Mouse (Mus musculus) heart, embryonic 15.5 days (tissue): ENCODE measurements around the gene Gper1. TPM values are rescaled to one million over a fixed set of nuclear protein-coding genes. Genes with fewer than 3 reads are reported as not detected.

Experiments
- ATAC-seq: fragments of 200-750 bp; cut with Nextera tagmentation; replicated peaks from 2 replicates; pipeline ENCODE4 v1.8.0; 2017; ENCODE audit warnings: low read depth, moderate TSS enrichment; ENCODE audit not compliant: insufficient number of reproducible peaks, insufficient read depth, low FRiP score
- H3K27ac ChIP-seq: fragments of 300-500 bp; sonication (generic); 2 replicates; pipeline ENCODE4 v1.5.1; 2015; ENCODE audit warnings: mild to moderate bottlenecking, inconsistent platforms
- H3K27me3 ChIP-seq: fragments of 300-500 bp; sonication (generic); 2 replicates; pipeline ENCODE4 v1.6.1; 2015; ENCODE audit warnings: inconsistent platforms
- H3K36me3 ChIP-seq: fragments of 300-500 bp; sonication (generic); 2 replicates; pipeline ENCODE4 v1.6.1; 2015; ENCODE audit warnings: mild to moderate bottlenecking, inconsistent platforms
- H3K4me1 ChIP-seq: fragments of 300-500 bp; sonication (generic); replicated peaks from 2 replicates; pipeline ENCODE4 v1.6.1; 2015; ENCODE audit warnings: inconsistent platforms
- H3K4me2 ChIP-seq: fragments of 300-500 bp; sonication (generic); 2 replicates; pipeline ENCODE4 v1.6.1; 2015; ENCODE audit warnings: inconsistent platforms, mild to moderate bottlenecking, moderate library complexity
- H3K4me3 ChIP-seq: fragments of 300-500 bp; sonication (generic); 2 replicates; pipeline ENCODE4 v1.5.1; 2015; ENCODE audit warnings: mild to moderate bottlenecking, inconsistent platforms
- H3K9ac ChIP-seq: fragments of 300-500 bp; sonication (generic); 2 replicates; pipeline ENCODE4 v1.6.1; 2015; ENCODE audit warnings: mild to moderate bottlenecking, inconsistent platforms
- H3K9me3 ChIP-seq: fragments of 300-500 bp; sonication (generic); replicated peaks from 2 replicates; pipeline ENCODE4 v1.6.1; 2016; ENCODE audit warnings: inconsistent platforms
- WGBS: fragments of 180-500 bp; shearing (Covaris S2); methylation state at CpG from one replicate; pipeline ENCODE4 v1.1.7; 2015; ENCODE audit warnings: mixed read lengths; 5-methylcytosine and 5-hydroxymethylcytosine counted together
- polyA plus RNA-seq: library from polyadenylated mRNA; unstranded; fragments of >200 nt; fragmentation: Nextera tagmentation; extraction: Ambion mirVana; gene quantifications from 2 replicates; pipeline ENCODE4 v1.2.1, GENCODE M21; 2015

Gene Gper1
- polyA plus RNA-seq, 1 experiment from 2014 or later, result 1.5 TPM

DNA sequence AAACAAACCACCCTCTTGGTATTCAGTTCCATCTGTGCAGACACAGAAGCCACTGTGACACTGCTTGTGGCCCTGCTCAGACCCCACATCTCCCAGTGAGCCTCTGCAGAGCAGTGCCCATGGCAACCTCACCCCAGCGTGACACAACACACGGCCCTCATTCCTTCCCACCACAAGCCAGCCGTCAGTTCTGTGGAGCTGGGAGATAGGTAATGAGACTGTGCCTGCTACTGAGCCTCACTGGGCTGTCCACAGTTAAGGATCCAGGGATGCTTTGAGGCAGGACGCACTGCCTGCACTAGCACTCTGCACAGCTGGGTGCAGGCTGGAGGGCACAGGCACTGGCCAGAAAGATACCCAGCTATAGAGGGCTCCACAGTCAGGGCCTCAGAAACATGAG lies 27.0 kb downstream of the Gper1 start:
- Histone ChIP-seq H3K36me3 (no peaks in the 10 kb centered on the region), H3K4me1 (peaks cover 12% of the 10 kb centered on the region), H3K4me2 (no peak overlapping the region), H3K27ac (peak overlapping the region; percentile 24; the same call in 1 of the 2 replicates), H3K9ac (no peak overlapping the region), H3K4me3 (no peak overlapping the region), H3K9me3 (no peaks in the 10 kb centered on the region), H3K27me3 (no peaks in the 10 kb centered on the region)
- no peak for ATAC-seq
- 39% methylated on average over 4 of the region's 4 CpGs for WGBS

DNA sequence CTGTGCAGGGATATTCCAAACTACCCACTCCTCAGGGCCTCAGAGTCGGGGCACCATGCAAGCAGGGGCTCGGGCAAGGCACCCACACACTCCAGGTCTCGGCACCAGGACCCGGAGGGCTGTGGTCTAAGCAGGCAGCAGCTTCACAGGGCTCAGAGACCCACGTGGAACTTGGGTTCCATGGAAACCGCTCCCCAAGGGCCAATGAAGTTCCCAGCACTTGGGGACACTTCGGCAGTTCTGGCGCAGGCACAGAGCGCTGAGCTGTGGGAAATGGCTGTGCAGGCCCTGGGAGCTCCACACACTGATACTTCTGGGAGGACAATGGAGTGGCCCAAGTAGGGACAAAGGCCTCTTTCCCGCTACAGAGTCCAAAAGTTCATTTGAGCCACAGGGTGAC lies 30.1 kb downstream of the Gper1 start:
- H3K9me3 ChIP-seq, result no peaks in the 10 kb centered on the region
- ATAC-seq, result no peak
- no peak overlapping the region for H3K27ac ChIP-seq
- 93% methylated on average over 10 of the region's 10 CpGs for WGBS
- peaks cover 12% of the 10 kb centered on the region for H3K4me1 ChIP-seq
- no peak overlapping the region for H3K9ac ChIP-seq
- H3K4me3 ChIP-seq, result no peak overlapping the region
- H3K4me2 ChIP-seq, result no peak overlapping the region
- H3K27me3 ChIP-seq, result no peaks in the 10 kb centered on the region
- no peaks in the 10 kb centered on the region for H3K36me3 ChIP-seq

DNA sequence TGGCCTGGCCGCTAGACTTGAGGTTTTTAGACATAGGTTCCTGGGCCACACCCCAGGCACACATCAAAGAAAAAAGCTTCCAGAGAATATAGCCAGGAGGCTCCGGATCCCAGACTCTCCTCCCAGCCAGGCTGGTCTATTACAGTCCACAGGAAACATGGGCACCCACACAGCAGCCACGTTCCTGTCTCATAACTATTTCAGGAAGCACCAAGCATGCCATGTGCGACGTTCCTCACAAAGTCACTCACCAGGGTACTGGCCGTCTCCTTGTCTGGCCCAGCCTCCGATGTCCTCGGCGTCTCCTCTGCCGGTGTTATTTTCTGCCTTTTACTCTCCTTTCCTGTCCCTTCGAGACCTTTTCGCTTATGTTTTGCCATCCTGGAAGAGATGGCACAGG lies 32.2 kb downstream of the Gper1 start:
- no peak overlapping the region for H3K4me3 ChIP-seq
- H3K9me3 ChIP-seq, result no peaks in the 10 kb centered on the region
- H3K27ac ChIP-seq, result no peak overlapping the region
- ATAC-seq, result no peak
- WGBS, result 89% methylated on average over 12 of the region's 12 CpGs
- no peak overlapping the region for H3K9ac ChIP-seq
- peaks cover 8% of the 10 kb centered on the region for H3K4me1 ChIP-seq
- no peak overlapping the region for H3K4me2 ChIP-seq
- H3K36me3 ChIP-seq, result no peaks in the 10 kb centered on the region
- no peaks in the 10 kb centered on the region for H3K27me3 ChIP-seq

DNA sequence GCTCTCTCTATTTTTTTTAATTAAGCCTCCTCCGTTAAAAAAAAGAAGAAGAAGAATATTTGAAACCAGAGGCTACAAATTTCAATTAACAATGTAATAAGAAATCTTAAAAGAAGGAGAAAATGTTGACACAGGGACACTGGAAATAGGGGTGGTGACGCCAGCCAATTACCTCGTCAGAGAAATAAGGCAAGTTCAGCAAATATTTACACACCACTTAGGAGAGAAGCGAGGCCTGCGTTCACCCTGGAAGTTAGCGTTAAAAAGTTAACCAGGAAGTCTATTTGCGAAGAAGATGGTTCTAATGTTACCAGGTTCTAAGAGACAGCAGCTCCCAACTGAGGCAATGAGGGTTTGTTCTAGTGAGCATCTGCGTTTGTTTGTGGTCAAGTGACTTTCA lies 34.3 kb downstream of the Gper1 start:
- H3K9ac ChIP-seq, result no peak overlapping the region

DNA sequence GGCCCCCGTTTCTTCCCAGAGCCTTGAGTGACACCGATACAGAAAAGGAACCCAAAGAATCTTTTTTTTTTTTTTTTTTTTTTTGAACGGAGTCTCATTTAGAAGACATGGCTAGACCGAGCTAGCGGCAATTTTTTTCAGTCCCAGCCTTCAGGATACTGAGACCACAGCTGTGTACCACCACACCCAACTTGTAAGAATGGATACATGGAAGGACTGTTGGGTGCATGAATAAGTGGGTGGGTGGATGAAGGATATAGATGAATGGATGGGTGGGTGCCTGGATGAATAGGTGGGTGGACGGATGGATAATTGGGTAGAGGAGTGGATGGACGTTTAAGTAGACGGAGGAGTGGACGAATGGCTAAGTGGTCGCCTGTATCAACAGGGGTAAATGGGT lies 37.0 kb downstream of the Gper1 start:
- WGBS, result 9% methylated on average over 10 of the region's 10 CpGs
- peak overlapping the region; percentile 68 for H3K4me3 ChIP-seq
- H3K4me1 ChIP-seq, result peaks cover 8% of the 10 kb centered on the region
- no peak overlapping the region for H3K27ac ChIP-seq
- H3K36me3 ChIP-seq, result no peaks in the 10 kb centered on the region
- H3K4me2 ChIP-seq, result peak overlapping the region; percentile 90
- no peaks in the 10 kb centered on the region for H3K27me3 ChIP-seq
- H3K9me3 ChIP-seq, result no peaks in the 10 kb centered on the region
- no peak for ATAC-seq
- H3K9ac ChIP-seq, result peak overlapping the region; percentile 64

More for the DNA sequence above, 34.3 kb downstream of the Gper1 start:
- H3K27ac ChIP-seq, result no peak overlapping the region
- H3K4me3 ChIP-seq, result no peak overlapping the region
- WGBS, result 84% methylated on average over 8 of the region's 8 CpGs
- H3K4me2 ChIP-seq, result no peak overlapping the region
- ATAC-seq, result no peak
- peaks cover 8% of the 10 kb centered on the region for H3K4me1 ChIP-seq
- H3K27me3 ChIP-seq, result no peaks in the 10 kb centered on the region
- H3K36me3 ChIP-seq, result no peaks in the 10 kb centered on the region
- no peaks in the 10 kb centered on the region for H3K9me3 ChIP-seq

DNA sequence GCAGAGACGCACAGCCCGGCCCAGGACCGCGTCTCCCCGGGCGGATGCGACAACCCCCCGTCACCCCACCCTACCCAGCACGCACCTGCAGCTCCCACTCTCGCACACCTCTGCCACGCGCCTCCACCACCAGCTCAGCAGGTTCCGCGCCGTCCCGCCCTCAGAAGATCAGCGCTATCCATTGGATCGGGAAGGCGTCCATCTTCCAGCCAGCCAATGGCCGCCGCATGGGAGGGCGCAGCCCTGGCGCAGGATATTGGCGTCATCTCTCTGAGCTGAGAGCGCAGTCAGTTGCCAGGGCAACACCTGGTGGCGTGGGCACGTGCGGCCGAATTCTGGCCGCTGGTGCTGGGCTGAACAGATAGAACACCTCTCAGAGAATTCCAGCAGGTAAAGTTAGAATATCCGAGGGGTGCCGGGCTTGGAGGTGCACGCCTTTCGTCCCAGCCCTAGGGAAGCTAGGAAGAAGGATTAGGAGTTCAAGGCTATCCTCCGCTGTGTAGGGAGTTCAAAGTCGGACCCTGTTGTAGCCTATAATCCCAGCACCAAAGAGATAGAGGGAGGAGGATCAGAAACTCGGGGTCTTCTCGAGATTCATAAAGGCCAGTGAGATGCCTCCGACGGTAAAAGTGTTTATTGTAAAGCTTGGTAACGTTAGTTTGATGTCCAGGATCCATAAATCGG lies 37.6 kb downstream of the Gper1 start, which contains the start of gene 3110082I17Rik:
TSS of gene 3110082I17Rik (minus strand) at position 144 of the 684 bp plus-strand sequence.
- H3K27me3 ChIP-seq, result no peaks in the 10 kb centered on the region
- no peak within 1 kb of the TSS for H3K27ac ChIP-seq
- peak within 1 kb of the TSS; percentile 68 for H3K4me3 ChIP-seq
- no peaks in the 10 kb centered on the region for H3K36me3 ChIP-seq
- 4% methylated on average over 42 of the region's 42 CpGs for WGBS
- H3K4me1 ChIP-seq, result peaks cover 8% of the 10 kb centered on the region
- peak; percentile 95 for ATAC-seq
- no peaks in the 10 kb centered on the region for H3K9me3 ChIP-seq
- peak within 1 kb of the TSS; percentile 90 for H3K4me2 ChIP-seq
- peak within 1 kb of the TSS; percentile 64 for H3K9ac ChIP-seq

DNA sequence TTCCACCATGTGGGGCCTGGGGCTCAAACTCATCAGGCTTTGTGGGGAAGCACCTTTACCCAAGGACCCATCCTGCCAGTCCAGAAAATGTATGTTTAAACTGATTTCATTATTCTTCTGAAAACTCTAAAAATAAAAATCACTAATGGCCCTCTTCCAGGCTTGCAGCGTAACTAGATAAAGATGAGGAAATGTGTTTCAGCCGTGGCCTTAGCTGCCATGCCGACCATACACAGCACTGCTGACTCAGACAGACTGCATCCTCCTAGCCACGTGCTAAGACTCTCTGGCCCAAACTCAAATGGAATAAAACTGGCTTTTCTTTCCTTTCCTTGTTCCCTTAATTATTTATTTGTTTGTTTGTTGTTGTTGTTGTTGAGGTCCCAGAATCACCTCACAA lies 41.9 kb downstream of the Gper1 start:
- Histone ChIP-seq H3K9me3 (no peaks in the 10 kb centered on the region), H3K4me3 (no peak overlapping the region), H3K4me2 (no peak overlapping the region), H3K27ac (no peak overlapping the region), H3K27me3 (no peaks in the 10 kb centered on the region), H3K4me1 (peaks cover 2% of the 10 kb centered on the region), H3K36me3 (no peaks in the 10 kb centered on the region), H3K9ac (no peak overlapping the region)
- no peak for ATAC-seq
- WGBS, result 42% methylated on average over 4 of the region's 4 CpGs

DNA sequence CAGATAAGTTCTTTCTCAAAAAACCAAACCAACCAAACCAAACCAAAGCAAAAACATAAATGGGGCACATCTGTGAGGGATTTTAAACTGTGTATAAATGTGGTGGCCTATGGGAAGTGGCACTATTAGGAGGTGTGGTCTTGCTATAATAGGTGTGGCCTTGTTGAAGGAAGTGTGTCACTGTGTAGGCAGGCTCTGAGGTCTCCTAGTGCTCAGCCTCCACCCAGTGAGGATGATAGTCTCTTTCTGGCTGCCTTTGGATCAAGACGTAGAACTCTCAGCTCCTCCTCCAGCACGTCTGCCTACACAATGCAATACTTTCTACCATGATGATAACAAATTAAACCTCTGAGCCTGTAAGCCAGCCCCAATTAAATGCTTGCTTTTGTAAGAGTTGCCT lies 43.4 kb downstream of the Gper1 start:
- no peaks in the 10 kb centered on the region for H3K4me1 ChIP-seq
- H3K9ac ChIP-seq, result no peak overlapping the region
- no peak for ATAC-seq
- no peaks in the 10 kb centered on the region for H3K9me3 ChIP-seq
- 59% methylated on average over 2 of the region's 2 CpGs for WGBS
- H3K27ac ChIP-seq, result no peak overlapping the region
- H3K27me3 ChIP-seq, result no peaks in the 10 kb centered on the region
- H3K36me3 ChIP-seq, result peaks cover 6% of the 10 kb centered on the region
- H3K4me3 ChIP-seq, result no peak overlapping the region
- no peak overlapping the region for H3K4me2 ChIP-seq

DNA sequence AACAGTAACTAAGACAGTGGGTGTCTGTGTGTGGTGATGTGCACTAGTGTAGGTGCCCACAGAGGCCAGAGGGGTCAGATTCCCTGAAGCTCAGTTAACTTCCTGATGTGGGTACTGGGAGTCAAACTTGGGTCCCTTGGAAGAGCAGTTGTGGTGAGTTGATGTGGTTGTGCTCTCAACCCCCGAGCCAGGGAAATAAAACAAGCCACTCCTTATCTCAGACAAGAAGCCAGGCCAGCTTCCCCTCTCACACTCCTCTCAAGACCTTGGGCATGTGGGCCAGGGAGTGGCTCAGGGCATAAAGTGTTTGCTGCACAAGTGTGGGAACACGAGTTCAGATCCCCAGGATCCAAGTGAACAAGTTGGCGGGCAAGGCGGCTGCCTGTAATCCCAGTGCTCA lies 43.9 kb downstream of the Gper1 start:
- peaks cover 10% of the 10 kb centered on the region for H3K36me3 ChIP-seq
- WGBS, result 53% methylated on average over 4 of the region's 4 CpGs
- no peaks in the 10 kb centered on the region for H3K4me1 ChIP-seq
- no peak overlapping the region for H3K27ac ChIP-seq
- no peaks in the 10 kb centered on the region for H3K27me3 ChIP-seq
- H3K9me3 ChIP-seq, result no peaks in the 10 kb centered on the region
- no peak for ATAC-seq
- H3K4me3 ChIP-seq, result no peak overlapping the region
- no peak overlapping the region for H3K9ac ChIP-seq
- no peak overlapping the region for H3K4me2 ChIP-seq

DNA sequence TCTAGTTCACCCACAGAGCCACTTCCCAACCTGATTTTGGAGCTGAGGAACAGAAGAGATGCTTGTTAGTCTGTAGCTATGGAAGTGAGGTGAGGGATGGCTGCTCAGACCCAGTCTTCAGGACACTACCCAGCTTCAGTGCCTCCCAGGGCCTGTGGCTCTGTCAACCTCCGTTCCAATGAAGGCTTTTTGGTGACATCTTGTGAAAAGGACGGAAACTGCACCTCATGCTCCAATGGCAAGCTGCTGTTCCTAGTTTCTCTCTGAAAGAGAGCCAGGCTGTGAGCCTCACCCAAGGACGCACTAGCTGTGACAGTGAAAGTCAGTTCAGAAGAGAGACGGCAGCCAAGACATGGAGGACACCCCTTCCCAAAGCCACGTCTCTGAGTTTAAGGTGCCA lies 45.0 kb downstream of the Gper1 start:
- peaks cover 20% of the 10 kb centered on the region for H3K36me3 ChIP-seq
- no peak overlapping the region for H3K4me2 ChIP-seq
- H3K9me3 ChIP-seq, result no peaks in the 10 kb centered on the region
- no peak overlapping the region for H3K9ac ChIP-seq
- ATAC-seq, result no peak
- no peak overlapping the region for H3K27ac ChIP-seq
- no peaks in the 10 kb centered on the region for H3K4me1 ChIP-seq
- WGBS, result 45% methylated on average over 5 of the region's 5 CpGs
- H3K27me3 ChIP-seq, result no peaks in the 10 kb centered on the region
- no peak overlapping the region for H3K4me3 ChIP-seq

DNA sequence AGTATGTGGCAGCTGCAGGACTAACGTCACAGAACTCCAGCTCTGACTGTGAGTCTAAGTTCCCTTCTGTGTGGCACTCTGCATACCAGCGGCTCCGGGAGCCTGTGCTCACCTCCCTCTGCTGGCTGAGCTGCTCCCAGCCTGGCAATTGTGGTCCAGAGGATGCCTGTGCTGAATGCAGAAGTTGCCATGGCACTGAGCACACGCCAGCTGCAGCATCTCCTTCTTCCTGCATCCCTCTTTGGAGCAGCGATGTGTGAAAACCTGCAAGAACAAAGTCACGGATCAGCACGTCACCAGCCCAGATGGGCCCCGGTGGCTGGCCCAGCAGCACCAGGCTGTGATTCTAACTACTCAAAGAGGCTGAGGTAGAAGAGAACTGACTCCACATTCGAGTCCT lies 51.8 kb downstream of the Gper1 start:
- WGBS, result 84% methylated on average over 9 of the region's 9 CpGs
- H3K4me2 ChIP-seq, result no peak overlapping the region
- no peaks in the 10 kb centered on the region for H3K27me3 ChIP-seq
- H3K9ac ChIP-seq, result no peak overlapping the region
- no peak overlapping the region for H3K4me3 ChIP-seq
- ATAC-seq, result no peak
- no peaks in the 10 kb centered on the region for H3K9me3 ChIP-seq
- H3K27ac ChIP-seq, result no peak overlapping the region
- H3K36me3 ChIP-seq, result peaks cover 81% of the 10 kb centered on the region
- no peaks in the 10 kb centered on the region for H3K4me1 ChIP-seq
